Mouse (Mus musculus) spleen, adult 2 months (tissue): ENCODE measurements at regions not wholly inside any gene's neighbourhood (a gene's known extent, or its start where the extent isn't known, plus 50 kb on each side); places are given as distances from the start of the nearest gene placed in this dataset.

Experiments used
- CTCF ChIP-seq: fragments of 200-500 bp; IDR thresholded peaks from 2 replicates; pipeline ENCODE4 v1.5.1; 2011; ENCODE audit warnings: mild to moderate bottlenecking, inconsistent platforms; ENCODE audit not compliant: insufficient read depth, insufficient read length, insufficient replicate concordance; ENCODE audit errors: extremely low read depth
- POLR2A ChIP-seq: fragments of 200-500 bp; IDR thresholded peaks from 2 replicates; pipeline ENCODE4 v1.6.1; 2011; ENCODE audit warnings: low read depth, low read length, inconsistent platforms

- TF ChIP-seq POLR2A (no peak), CTCF (no peak)
Observed at GRCm38 (mm10) chr4:131520636-131521306, 317.3 kb downstream of the Ptpru start.
